Mouse (Mus musculus) kidney, adult 2 months (tissue): ENCODE measurements at regions not wholly inside any gene's neighbourhood (a gene's known extent, or its start where the extent isn't known, plus 50 kb on each side); places are given as distances from the start of the nearest gene placed in this dataset.

Experiments used
- DNase-seq: peaks from one replicate; pipeline ENCODE4 v3.0.0; 2021
- H3K27ac ChIP-seq: fragments of 200-500 bp; 2 replicates; pipeline ENCODE4 v1.5.1; 2012; ENCODE audit warnings: low read depth, low read length, control low read depth, inconsistent platforms; ENCODE audit not compliant: insufficient read depth
- H3K27me3 ChIP-seq: fragments of 200-500 bp; replicated peaks from 2 replicates; pipeline ENCODE4 v1.6.1; 2012; ENCODE audit warnings: mild to moderate bottlenecking, moderate library complexity, low read length, inconsistent platforms; ENCODE audit not compliant: control insufficient read depth, insufficient read depth
- H3K36me3 ChIP-seq: fragments of 200-500 bp; 2 replicates; pipeline ENCODE4 v1.6.1; 2012; ENCODE audit warnings: mild to moderate bottlenecking, moderate library complexity, low read length, inconsistent platforms; ENCODE audit not compliant: control insufficient read depth, insufficient read depth
- H3K4me1 ChIP-seq: fragments of 200-500 bp; 2 replicates; pipeline ENCODE4 v1.6.1; 2011; ENCODE audit warnings: low read length; ENCODE audit not compliant: control insufficient read depth, insufficient read depth
- H3K4me3 ChIP-seq: fragments of 200-500 bp; 2 replicates; pipeline ENCODE4 v1.5.1; 2011; ENCODE audit warnings: mild to moderate bottlenecking, low read depth, low read length, control low read depth; ENCODE audit not compliant: insufficient read depth
- CTCF ChIP-seq: fragments of 200-500 bp; conservative IDR thresholded peaks from 2 replicates; pipeline ENCODE4 v1.5.1; 2011; ENCODE audit warnings: low read depth, mild to moderate bottlenecking, control low read depth, low read length, moderate library complexity, mixed read lengths; ENCODE audit not compliant: insufficient read depth, insufficient read length
- POLR2A ChIP-seq: fragments of 200-500 bp; IDR thresholded peaks from one replicate; pipeline ENCODE4 v1.6.1; 2011; ENCODE audit warnings: low read depth, low read length, control low read depth
- WGBS: fragments of 180-500 bp; shearing (Covaris S2); methylation state at CpG from one replicate; pipeline ENCODE4 v1.1.7; 2018; 5-methylcytosine and 5-hydroxymethylcytosine counted together

DNA sequence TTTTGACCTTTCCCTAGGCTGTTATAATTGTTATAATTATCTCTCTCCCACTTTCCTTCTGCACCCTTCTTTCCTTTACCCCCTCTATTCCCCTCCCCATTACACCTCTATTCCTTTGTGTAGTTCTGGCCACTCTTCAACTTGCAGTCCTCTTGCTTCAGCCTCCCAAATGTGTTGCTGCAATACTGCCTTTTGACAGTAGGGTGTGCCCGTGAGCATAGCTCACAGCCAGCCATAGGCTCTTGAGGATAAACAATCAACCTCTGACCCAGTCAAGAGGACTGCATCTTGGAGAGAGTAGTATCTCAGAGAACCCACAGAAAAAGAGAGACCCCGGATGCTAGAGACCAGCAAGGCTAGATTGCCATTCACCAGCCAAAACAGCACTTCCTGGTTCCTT lies 184.9 kb upstream of the 4930535I16Rik start:
- no peak overlapping the region for H3K27ac ChIP-seq
- peak; percentile 22 for DNase-seq
- WGBS, result 40% methylated on average over 2 of the region's 2 CpGs
- H3K27me3 ChIP-seq, result no peaks in the 10 kb centered on the region
- H3K36me3 ChIP-seq, result no peaks in the 10 kb centered on the region
- TF ChIP-seq POLR2A (no peak), CTCF (peak; percentile 64)
- H3K4me1 ChIP-seq, result no peaks in the 10 kb centered on the region
- no peak overlapping the region for H3K4me3 ChIP-seq

DNA sequence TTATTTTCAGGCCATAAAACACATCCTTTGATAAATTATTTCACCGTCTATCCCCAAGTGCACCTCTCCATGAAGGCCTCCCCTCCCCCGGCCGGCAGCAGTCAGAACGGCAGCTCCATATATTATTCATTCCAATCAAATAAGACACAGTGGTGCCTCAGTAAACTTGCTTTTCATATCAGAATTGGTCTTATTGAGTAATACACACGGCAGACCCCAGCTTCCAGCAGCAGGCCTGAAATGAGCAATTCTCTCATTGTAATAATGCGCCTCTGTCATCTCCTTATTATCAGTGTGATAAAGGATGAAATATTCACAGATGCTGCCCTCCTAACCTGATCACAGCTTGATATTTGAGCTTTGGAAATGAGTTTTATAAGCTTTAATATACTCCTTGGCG lies 169.0 kb upstream of the 4930535I16Rik start:
- WGBS, result 61% methylated on average over 7 of the region's 7 CpGs
- H3K4me1 ChIP-seq, result no peaks in the 10 kb centered on the region
- no peak overlapping the region for H3K27ac ChIP-seq
- no peak for DNase-seq
- no peaks in the 10 kb centered on the region for H3K36me3 ChIP-seq
- no peaks in the 10 kb centered on the region for H3K27me3 ChIP-seq
- H3K4me3 ChIP-seq, result no peak overlapping the region
- TF ChIP-seq CTCF, result no peak
- no peak for TF ChIP-seq POLR2A

DNA sequence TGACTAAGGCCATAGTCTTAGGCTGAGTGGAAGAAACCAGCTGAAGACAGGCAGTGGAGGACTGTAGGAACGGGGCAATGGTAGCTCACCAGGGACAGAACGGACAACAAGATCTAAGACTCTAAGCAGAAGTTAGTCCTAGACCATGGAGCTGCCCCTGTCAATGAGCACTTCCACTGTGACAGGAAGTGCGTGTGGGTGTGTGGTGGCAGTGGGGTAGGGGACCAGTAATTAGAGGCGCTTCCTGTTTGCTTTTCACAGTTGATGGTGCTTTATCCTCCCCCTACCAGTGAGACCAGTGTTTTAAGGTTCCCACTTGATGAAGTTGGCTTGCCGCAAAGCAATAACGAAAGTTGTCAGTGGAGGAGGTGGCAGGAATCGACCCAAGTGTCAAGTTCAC lies 168.4 kb upstream of the 4930535I16Rik start:
- no peaks in the 10 kb centered on the region for H3K36me3 ChIP-seq
- no peak overlapping the region for H3K4me3 ChIP-seq
- no peak overlapping the region for H3K27ac ChIP-seq
- no peak for DNase-seq
- H3K27me3 ChIP-seq, result no peaks in the 10 kb centered on the region
- H3K4me1 ChIP-seq, result no peaks in the 10 kb centered on the region
- 50% methylated on average over 7 of the region's 7 CpGs for WGBS
- no peak for TF ChIP-seq CTCF
- no peak for TF ChIP-seq POLR2A

DNA sequence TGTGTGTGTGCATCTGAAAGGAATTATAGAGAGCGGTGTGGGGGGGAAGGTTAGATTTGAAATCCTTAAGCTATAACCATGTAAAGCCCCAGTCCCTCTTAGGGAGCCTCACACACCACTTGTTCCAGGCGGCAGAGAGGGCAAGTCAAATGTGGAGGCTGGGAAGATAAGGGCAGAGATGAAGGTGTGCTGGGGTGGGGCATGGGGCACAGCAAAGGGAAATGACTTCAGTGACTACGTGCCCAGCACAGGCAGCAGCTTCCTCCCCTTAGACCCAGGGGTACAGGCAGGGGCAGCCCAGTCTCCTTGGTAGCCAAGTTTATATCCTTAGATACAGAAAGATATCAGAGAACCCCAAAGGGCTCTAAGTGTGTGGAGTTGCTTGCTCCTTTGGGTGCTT lies 161.8 kb upstream of the 4930535I16Rik start:
- Histone ChIP-seq H3K27ac (no peak overlapping the region), H3K4me3 (no peak overlapping the region), H3K27me3 (no peaks in the 10 kb centered on the region), H3K4me1 (no peaks in the 10 kb centered on the region), H3K36me3 (no peaks in the 10 kb centered on the region)
- 67% methylated on average over 3 of the region's 3 CpGs for WGBS
- DNase-seq, result no peak
- TF ChIP-seq POLR2A (no peak), CTCF (no peak)

DNA sequence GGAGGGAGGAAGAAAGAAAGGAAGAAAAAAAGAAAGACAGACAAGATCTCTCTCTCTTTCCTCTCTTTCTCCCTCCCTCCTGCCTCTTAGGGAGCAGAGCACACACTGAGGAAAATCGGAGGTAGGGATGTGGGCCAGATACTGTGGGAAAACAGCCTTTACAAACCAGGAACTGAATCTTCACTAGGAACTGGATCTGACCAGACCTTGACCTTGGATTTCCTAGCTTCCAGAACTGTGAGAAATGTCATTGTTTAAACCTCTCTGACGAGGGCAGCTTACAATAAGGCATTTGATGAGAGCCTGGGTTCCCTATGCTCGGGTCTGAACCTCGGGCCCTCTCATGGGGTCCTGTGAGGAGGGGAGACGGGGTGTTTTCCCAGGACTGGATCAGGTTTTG lies 157.7 kb upstream of the 4930535I16Rik start:
- no peak for TF ChIP-seq CTCF
- no peak for TF ChIP-seq POLR2A
- H3K27me3 ChIP-seq, result no peaks in the 10 kb centered on the region; the same call in 1 of the 2 replicates
- no peak for DNase-seq
- no peaks in the 10 kb centered on the region for H3K36me3 ChIP-seq
- no peak overlapping the region for H3K4me3 ChIP-seq
- H3K4me1 ChIP-seq, result no peaks in the 10 kb centered on the region
- 61% methylated on average over 5 of the region's 5 CpGs for WGBS
- no peak overlapping the region for H3K27ac ChIP-seq

DNA sequence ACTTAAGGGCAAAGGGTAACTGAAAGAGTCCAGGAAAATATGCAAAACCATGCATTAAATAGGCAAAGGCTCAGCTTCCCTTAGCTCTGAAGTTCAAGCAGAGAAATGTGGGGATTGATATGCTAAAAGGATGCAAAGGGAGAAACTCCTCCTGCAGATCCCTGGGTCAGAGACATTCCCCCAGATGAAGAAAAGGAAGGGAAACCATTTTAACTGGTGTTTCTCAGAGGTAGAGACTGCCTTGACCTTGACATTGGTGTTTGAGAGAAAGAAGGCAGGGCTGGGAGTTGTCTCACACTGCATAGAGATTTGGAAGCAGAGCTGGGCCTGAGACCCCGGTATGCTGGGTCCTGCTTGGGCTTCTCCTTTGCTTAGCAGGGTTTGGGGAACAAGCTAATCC lies 155.8 kb upstream of the 4930535I16Rik start:
- Histone ChIP-seq H3K27me3 (no peaks in the 10 kb centered on the region; the same call in 1 of the 2 replicates), H3K36me3 (no peaks in the 10 kb centered on the region), H3K4me1 (no peaks in the 10 kb centered on the region), H3K4me3 (no peak overlapping the region), H3K27ac (no peak overlapping the region)
- no peak for DNase-seq
- TF ChIP-seq POLR2A (no peak), CTCF (no peak)
- WGBS, result 71% methylated on average over 1 of the region's 1 CpGs

DNA sequence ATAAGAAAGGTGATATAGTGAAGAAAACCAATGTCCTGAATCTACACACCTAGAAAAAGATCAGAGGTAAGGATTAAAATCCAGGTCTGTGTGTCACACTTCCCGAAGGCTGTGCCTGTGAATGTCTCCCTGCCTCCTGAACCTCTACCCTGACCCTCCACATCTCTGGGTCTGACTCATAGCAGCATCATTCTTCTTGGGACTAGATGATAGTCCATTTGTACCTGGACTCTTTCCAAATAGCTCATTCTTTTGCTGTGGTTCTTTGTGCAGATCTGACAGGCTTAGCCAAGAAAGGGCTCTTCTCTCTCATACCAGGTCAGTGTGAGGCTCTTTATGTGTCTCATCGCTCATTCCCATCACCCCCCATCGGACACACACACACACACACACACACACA lies 146.8 kb upstream of the 4930535I16Rik start:
- no peak for DNase-seq
- Histone ChIP-seq H3K4me1 (no peaks in the 10 kb centered on the region), H3K36me3 (no peaks in the 10 kb centered on the region), H3K4me3 (no peak overlapping the region), H3K27me3 (no peaks in the 10 kb centered on the region), H3K27ac (no peak overlapping the region)
- no peak for TF ChIP-seq POLR2A
- no peak for TF ChIP-seq CTCF
- WGBS, result 84% methylated on average over 3 of the region's 3 CpGs
